Mouse (Mus musculus): ENCODE measurements at regions not wholly inside any gene's neighbourhood (a gene's known extent, or its start where the extent isn't known, plus 50 kb on each side); places are given as distances from the start of the nearest gene placed in this dataset.

- DNase-seq = no peak
These were observed 658.6 kb downstream of the Ofcc1 start for GRCm38 (mm10) chr13:39702621-39703020.

- DNase-seq = no peak
These were observed 669.8 kb downstream of the Ofcc1 start for GRCm38 (mm10) chr13:39691291-39692024.

- no peak for DNase-seq
These were observed 696.7 kb downstream of the Ofcc1 start for GRCm38 (mm10) chr13:39664548-39664947.

GRCm38 (mm10) chr13:39649457-39649856 lies 688.8 kb upstream of the Slc35b3 start:
- DNase-seq = no peak

GRCm38 (mm10) chr13:39647367-39647766 lies 686.7 kb upstream of the Slc35b3 start:
- peak; percentile 64 for DNase-seq

- DNase-seq = peak; percentile 5
These were observed 670.9 kb upstream of the Slc35b3 start for GRCm38 (mm10) chr13:39631506-39632132.

Measured in right cerebral cortex, postnatal 14 days (tissue).